Mouse (Mus musculus): ENCODE data around the gene Pfkp. TPM values are rescaled to one million over a fixed set of nuclear protein-coding genes. Genes with fewer than 3 reads are reported as not detected.

Gene Pfkp
- polyA plus RNA-seq, 1 experiment from 2014 or later: 121 TPM

GRCm38 (mm10) chr13:6557771-6558170, 90.8 kb downstream of the Pfkp start:
- peaks cover 9% of the 10 kb centered on the region; the same call in 1 of the 2 replicates for H3K36me3 ChIP-seq (ENCODE audit: control insufficient read depth, insufficient read depth, low read length)
- no peaks in the 10 kb centered on the region for H3K4me1 ChIP-seq (ENCODE audit: control insufficient read depth, insufficient read depth, low read length)
- WGBS: 92% methylated on average over 7 of the region's 7 CpGs
- no peaks in the 10 kb centered on the region for H3K27me3 ChIP-seq (replicated peaks; ENCODE audit: control insufficient read depth, insufficient read depth, low read length)
- H3K4me3 ChIP-seq (ENCODE audit: low read length): no peak overlapping the region
- H3K9ac ChIP-seq (ENCODE audit: low read depth, low read length): no peak overlapping the region
- H3K4me2 ChIP-seq (ENCODE audit: low read depth, low read length): no peak overlapping the region
- H3K27ac ChIP-seq (ENCODE audit: low read length): no peak overlapping the region
- no peaks in the 10 kb centered on the region for H3K9me3 ChIP-seq (ENCODE audit: control insufficient read depth, low read length)
- ATAC-seq: 0 out of 2 replicates have a peak, but pooled peaks have one; percentile 31

- Histone ChIP-seq H3K4me3 (ENCODE audit: low read length) (no peak overlapping the region), H3K4me2 (ENCODE audit: low read depth, low read length) (no peak overlapping the region), H3K27ac (ENCODE audit: low read length) (no peak overlapping the region), H3K36me3 (ENCODE audit: control insufficient read depth, insufficient read depth, low read length) (peaks cover 9% of the 10 kb centered on the region; the same call in 1 of the 2 replicates), H3K27me3 (replicated peaks; ENCODE audit: control insufficient read depth, insufficient read depth, low read length) (no peaks in the 10 kb centered on the region), H3K4me1 (ENCODE audit: control insufficient read depth, insufficient read depth, low read length) (no peaks in the 10 kb centered on the region), H3K9ac (ENCODE audit: low read depth, low read length) (no peak overlapping the region), H3K9me3 (ENCODE audit: control insufficient read depth, low read length) (no peaks in the 10 kb centered on the region)
- no peak for ATAC-seq
- 94% methylated on average over 11 of the region's 11 CpGs for WGBS
Observed at GRCm38 (mm10) chr13:6555656-6556055, 92.9 kb downstream of the Pfkp start.

- Histone ChIP-seq H3K27ac (ENCODE audit: low read length) (no peak overlapping the region), H3K9ac (ENCODE audit: low read depth, low read length) (no peak overlapping the region), H3K36me3 (ENCODE audit: control insufficient read depth, insufficient read depth, low read length) (peaks cover 9% of the 10 kb centered on the region; the same call in 1 of the 2 replicates), H3K4me1 (ENCODE audit: control insufficient read depth, insufficient read depth, low read length) (peaks cover 8% of the 10 kb centered on the region), H3K4me3 (ENCODE audit: low read length) (no peak overlapping the region), H3K4me2 (ENCODE audit: low read depth, low read length) (no peak overlapping the region), H3K9me3 (ENCODE audit: control insufficient read depth, low read length) (no peaks in the 10 kb centered on the region), H3K27me3 (replicated peaks; ENCODE audit: control insufficient read depth, insufficient read depth, low read length) (no peaks in the 10 kb centered on the region)
- 93% methylated on average over 2 of the region's 2 CpGs for WGBS
- ATAC-seq: no peak
Observed at GRCm38 (mm10) chr13:6553708-6554107, 94.9 kb downstream of the Pfkp start.

GRCm38 (mm10) chr13:6535287-6535932, 113.2 kb downstream of the Pfkp start:
- Histone ChIP-seq H3K4me2 (ENCODE audit: low read depth, low read length) (no peak overlapping the region), H3K36me3 (ENCODE audit: control insufficient read depth, insufficient read depth, low read length) (no peaks in the 10 kb centered on the region), H3K9ac (ENCODE audit: low read depth, low read length) (no peak overlapping the region), H3K27ac (ENCODE audit: low read length) (no peak overlapping the region), H3K4me3 (ENCODE audit: low read length) (no peak overlapping the region), H3K9me3 (ENCODE audit: control insufficient read depth, low read length) (no peaks in the 10 kb centered on the region), H3K4me1 (ENCODE audit: control insufficient read depth, insufficient read depth, low read length) (no peaks in the 10 kb centered on the region), H3K27me3 (replicated peaks; ENCODE audit: control insufficient read depth, insufficient read depth, low read length) (no peaks in the 10 kb centered on the region)
- no peak for ATAC-seq
- 25% methylated on average over 6 of the region's 6 CpGs for WGBS

- ATAC-seq: no peak
- 78% methylated on average over 1 of the region's 1 CpGs for WGBS
- H3K9ac ChIP-seq (ENCODE audit: low read depth, low read length): no peak overlapping the region
- no peaks in the 10 kb centered on the region for H3K36me3 ChIP-seq (ENCODE audit: control insufficient read depth, insufficient read depth, low read length)
- H3K27ac ChIP-seq (ENCODE audit: low read length): no peak overlapping the region
- no peaks in the 10 kb centered on the region for H3K9me3 ChIP-seq (ENCODE audit: control insufficient read depth, low read length)
- H3K4me2 ChIP-seq (ENCODE audit: low read depth, low read length): no peak overlapping the region
- no peaks in the 10 kb centered on the region for H3K4me1 ChIP-seq (ENCODE audit: control insufficient read depth, insufficient read depth, low read length)
- H3K27me3 ChIP-seq (replicated peaks; ENCODE audit: control insufficient read depth, insufficient read depth, low read length): no peaks in the 10 kb centered on the region
- no peak overlapping the region for H3K4me3 ChIP-seq (ENCODE audit: low read length)
Observed at GRCm38 (mm10) chr13:6532683-6533082, 115.9 kb downstream of the Pfkp start.

Other genes starting within 250 kb of the Pfkp start
- gene Pitrm1, start 100.6 kb downstream of the Pfkp start, polyA plus RNA-seq (2015; fragmentation: Nextera tagmentation; extraction: Ambion mirVana): 70.3 and 74.6 TPM in 2 replicates